Mouse (Mus musculus) T-helper 17 cell (primary cell): Measurements from ENCODE around the gene Rbms3.

ENCODE experiments used
- in situ Hi-C, 2 experiments: fragments of 300-600 bp; cut with MboI, MseI; formaldehyde crosslinking; loops; 1 replicate in 1 of 2; 2 replicates in 1 of 2; pipeline ENCODE4 v1.15.1; 2025; ENCODE audit warnings: high pct_unique_total_duplicates in 2 of 2

Rbms3 gene

GRCm38 (mm10) chr9:117629771-117630170 is at the start of gene Rbms3:
Gene Rbms3, minus strand, starts transcription at chr9:117629913.
- in situ Hi-C loops: no loop called here

- in situ Hi-C loops: no loop called here
These were observed 43.6 kb upstream of the Rbms3 start for GRCm38 (mm10) chr9:117673311-117673710.

- in situ Hi-C loops: no loop called here
These were observed 24.9 kb upstream of the Rbms3 start for GRCm38 (mm10) chr9:117654626-117655025.

- in situ Hi-C loops: no loop called here
These were observed 23.9 kb upstream of the Rbms3 start for GRCm38 (mm10) chr9:117653641-117654040.

- in situ Hi-C loops: no loop called here
These were observed 16.4 kb upstream of the Rbms3 start for GRCm38 (mm10) chr9:117646131-117646530.

GRCm38 (mm10) chr9:117641090-117641782 is 11.5 kb upstream of the Rbms3 start:
- in situ Hi-C loops: no loop called here

- in situ Hi-C loops: no loop called here
These were observed 9.0 kb upstream of the Rbms3 start for GRCm38 (mm10) chr9:117638623-117639185.

- in situ Hi-C loops: no loop called here
These were observed 6.8 kb upstream of the Rbms3 start for GRCm38 (mm10) chr9:117636492-117636891.

GRCm38 (mm10) chr9:117627173-117627572 is 2.5 kb downstream of the Rbms3 start:
- in situ Hi-C loops: no loop called here

GRCm38 (mm10) chr9:117600781-117601180 is 28.9 kb downstream of the Rbms3 start:
- in situ Hi-C loops: loop anchor here in 1 of 2 experiments (10.0 kb wide), 1 partner anchor 724 kb away; no protein-coding TSS in a partner anchor

- in situ Hi-C loops: loop anchor here in 1 of 2 experiments (10.0 kb wide), 1 partner anchor 535 kb away; no protein-coding TSS in a partner anchor
These were observed 30.4 kb downstream of the Rbms3 start for GRCm38 (mm10) chr9:117599341-117599740.

- in situ Hi-C loops: loop anchor here in 1 of 2 experiments (10.0 kb wide), 1 partner anchor 539 kb away; no protein-coding TSS in a partner anchor
These were observed 33.6 kb downstream of the Rbms3 start for GRCm38 (mm10) chr9:117596162-117596561.

GRCm38 (mm10) chr9:117585345-117585744 is 44.4 kb downstream of the Rbms3 start:
- in situ Hi-C loops: loop anchor here in 1 of 2 experiments (10.0 kb wide), 1 partner anchor 1691 kb away; no protein-coding TSS in a partner anchor

GRCm38 (mm10) chr9:117583638-117584037 is 46.1 kb downstream of the Rbms3 start:
- in situ Hi-C loops: loop anchor here in 1 of 2 experiments (10.0 kb wide), 1 partner anchor 1689 kb away; no protein-coding TSS in a partner anchor

- in situ Hi-C loops: loop anchor here in 1 of 2 experiments (10.0 kb wide), 1 partner anchor 1688 kb away; no protein-coding TSS in a partner anchor
These were observed 47.1 kb downstream of the Rbms3 start for GRCm38 (mm10) chr9:117582591-117582990.

GRCm38 (mm10) chr9:117571186-117571855 is 58.4 kb downstream of the Rbms3 start:
- in situ Hi-C loops: no loop called here

- in situ Hi-C loops: no loop called here
These were observed 59.4 kb downstream of the Rbms3 start for GRCm38 (mm10) chr9:117570240-117570821.

- in situ Hi-C loops: no loop called here
These were observed 63.4 kb downstream of the Rbms3 start for GRCm38 (mm10) chr9:117566293-117566692.

GRCm38 (mm10) chr9:117558562-117558961 is 71.2 kb downstream of the Rbms3 start:
- in situ Hi-C loops: no loop called here

- in situ Hi-C loops: no loop called here
These were observed 75.4 kb downstream of the Rbms3 start for GRCm38 (mm10) chr9:117554356-117554755.

GRCm38 (mm10) chr9:117529281-117529680 is 100.4 kb downstream of the Rbms3 start:
- in situ Hi-C loops: no loop called here

GRCm38 (mm10) chr9:117508941-117509340 is 120.8 kb downstream of the Rbms3 start:
- in situ Hi-C loops: no loop called here
